Mouse (Mus musculus) cerebellum, adult 9-10 months (tissue): ENCODE results near the gene Eef1a1.
"Not testable (repeated sequence)": the region's sequence is repeated elsewhere in the genome, so short reads cannot be mapped to it uniquely, and the experiment has no call there.

Experiments used
- DNase-seq: peaks from one replicate; pipeline ENCODE4 v3.0.0; 2022

The Eef1a1 gene

DNA sequence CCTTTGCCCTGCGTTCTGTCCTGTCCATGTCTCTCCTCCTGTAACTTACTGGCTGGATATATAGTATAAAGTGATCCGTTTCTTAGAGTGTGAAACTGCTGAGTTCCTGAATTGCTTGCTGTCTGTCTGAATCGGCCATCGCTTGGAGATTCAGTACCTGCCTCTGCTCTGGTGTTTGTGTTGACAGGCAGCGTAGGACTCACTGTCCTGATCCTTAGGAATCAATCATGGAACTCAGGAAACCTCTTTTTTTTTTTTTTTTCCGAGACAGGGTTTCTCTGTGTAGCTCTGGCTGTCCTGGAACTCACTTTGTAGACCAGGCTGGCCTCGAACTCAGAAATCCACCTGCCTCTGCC, 17.7 kb upstream of the Eef1a1 start:
- DNase-seq = no peak

DNA sequence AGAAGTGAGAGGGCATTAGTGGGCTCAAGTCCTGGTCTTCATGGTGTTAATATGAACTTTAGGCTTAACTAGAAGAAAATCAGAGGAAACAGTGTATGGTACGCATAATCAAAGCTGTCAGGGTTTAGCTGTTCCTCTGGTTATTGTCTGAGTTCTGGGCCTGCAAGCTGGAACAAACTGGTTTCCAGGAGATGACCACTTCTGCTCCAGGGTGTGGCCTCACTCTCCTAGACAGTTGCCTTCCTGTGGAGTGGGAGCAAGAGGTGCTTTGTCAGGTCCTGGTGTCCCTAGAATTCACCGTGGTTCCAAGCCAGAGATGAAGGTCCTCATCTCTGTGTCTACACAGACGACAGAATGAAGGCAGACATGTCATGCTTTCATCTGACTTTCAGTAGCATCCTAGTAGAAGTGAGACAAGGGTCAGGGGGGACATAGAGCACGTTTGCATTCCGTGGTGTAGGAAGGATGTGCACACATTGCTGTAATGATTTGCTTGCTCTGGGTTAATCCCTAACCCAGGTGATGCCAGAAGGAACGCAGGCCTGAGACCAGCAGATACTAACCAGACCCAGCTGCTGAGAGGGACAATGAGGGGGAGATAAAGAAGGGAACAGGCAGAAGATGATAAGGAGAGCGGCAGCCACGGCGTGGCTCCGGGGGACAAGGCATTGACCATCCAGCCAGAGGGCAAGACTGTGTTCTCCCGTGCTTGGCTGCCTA, 17.2 kb upstream of the Eef1a1 start:
- no peak for DNase-seq

DNA sequence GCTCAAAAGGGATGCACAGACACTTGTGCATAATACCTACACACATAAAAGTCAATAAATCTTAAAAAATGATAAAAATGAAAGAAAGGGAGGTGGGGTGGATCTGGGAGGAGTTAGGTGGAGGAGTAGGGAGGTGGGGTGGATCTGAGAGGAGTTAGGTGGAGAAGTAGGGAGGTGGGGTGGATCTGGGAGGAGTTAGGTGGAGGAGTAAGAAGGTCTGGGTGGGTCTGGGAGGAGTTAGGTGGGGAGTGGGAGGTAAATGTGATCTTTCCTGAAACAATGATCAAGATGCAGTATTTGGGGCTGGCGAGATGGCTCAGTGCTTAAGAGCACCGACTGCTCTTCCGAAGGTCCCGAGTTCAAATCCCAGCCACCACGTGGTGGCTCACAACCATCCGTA, 16.3 kb upstream of the Eef1a1 start:
- DNase-seq = no peak

DNA sequence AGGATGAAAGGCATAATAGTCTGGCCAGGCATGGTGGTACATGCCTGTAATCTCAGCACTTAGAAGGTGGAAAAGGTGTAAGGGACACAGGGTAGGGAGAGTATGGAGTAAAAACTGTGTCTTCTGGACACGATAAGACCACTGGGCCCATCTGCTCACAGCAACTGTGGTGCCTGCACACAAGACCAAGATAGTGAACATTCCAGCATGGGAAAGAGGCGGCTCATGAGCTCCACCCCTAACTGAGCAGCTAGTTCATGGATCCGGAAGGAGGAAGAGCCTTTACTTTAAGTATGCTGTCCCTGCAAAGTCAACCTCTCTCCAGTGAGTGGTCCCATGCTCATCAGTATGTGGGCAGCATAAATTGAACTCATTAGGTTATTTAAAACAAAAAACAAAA, 15.7 kb upstream of the Eef1a1 start:
- no peak for DNase-seq

DNA sequence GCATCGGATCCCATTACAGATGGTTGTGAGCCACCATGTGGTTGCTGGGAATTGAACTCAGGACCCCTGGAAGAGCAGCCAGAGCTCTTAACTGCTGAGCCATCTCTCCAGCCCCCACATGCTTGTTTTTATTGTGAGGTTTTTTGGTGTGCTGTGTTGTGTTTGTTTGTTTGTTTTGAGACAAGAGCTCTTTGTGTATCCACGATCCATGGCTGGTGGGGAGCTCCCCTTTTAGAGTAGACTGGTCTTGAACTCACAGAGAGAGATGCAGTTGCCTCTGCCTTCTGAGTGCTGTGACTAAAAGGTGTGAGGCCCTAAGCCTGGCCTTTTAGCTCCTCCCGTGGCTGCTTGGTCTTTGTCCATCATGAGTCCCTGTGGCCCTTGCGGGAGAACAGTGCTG, 15.2 kb upstream of the Eef1a1 start:
- DNase-seq = no peak

DNA sequence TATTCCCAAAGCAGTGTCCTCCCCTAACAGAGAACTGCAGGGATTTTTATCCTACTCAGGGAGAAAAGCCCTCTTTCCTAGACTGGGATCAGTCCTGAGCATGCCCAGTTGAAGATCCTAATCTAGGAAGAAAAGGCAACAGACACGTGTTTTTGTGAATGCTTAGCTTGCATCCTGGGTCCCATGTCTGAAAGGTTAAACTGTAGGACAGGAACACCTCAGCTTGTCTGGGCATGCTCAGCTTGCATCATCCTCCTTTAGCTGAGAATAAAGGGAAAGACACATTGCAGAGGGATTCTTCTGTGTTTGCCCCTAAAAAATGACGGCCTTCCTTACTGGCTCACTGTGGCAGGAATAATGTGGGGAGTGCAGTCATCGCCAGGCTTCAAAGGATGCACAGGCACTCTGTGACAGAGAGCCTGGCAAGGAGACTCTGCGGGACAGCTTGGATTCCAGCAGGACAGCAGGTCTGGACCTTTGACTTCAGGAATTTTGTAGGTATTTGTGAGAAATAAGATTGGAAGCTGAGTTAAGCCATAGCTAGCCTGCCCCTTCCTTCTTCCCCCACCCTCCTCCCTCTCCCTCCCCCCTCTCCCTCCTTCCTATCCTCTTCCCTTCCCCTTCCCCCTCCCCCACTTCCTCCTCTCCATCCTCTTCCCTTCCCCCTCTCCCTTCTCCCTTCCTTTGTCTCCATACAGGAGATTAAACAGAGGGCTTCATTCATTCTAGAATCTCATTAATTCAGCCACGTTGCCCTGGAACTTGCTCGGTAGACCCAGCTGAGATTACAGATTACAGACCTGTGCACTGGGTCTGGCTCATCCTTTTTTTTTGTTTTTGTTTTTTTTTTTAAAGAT, 14.5 kb upstream of the Eef1a1 start:
- DNase-seq = peak; percentile 48

DNA sequence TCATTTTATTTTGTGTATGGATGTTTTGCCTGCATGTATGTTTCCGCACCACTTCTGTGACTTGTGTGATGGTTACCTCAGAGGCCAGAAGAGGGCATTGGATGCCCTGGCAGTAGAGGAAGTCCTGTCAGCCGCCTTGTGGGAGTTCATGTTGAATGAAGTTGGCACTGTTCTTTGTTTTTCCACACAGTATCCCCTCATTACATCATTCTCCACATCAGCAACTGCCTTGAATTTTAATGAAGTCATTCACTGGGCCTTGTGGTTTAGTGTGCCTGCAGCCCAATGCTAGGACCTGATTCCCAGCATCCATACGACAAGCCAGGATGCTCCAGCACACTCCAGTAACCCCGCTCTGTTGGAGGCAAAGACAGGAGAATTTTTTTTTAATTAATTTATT, 12.3 kb upstream of the Eef1a1 start:
- DNase-seq = no peak

DNA sequence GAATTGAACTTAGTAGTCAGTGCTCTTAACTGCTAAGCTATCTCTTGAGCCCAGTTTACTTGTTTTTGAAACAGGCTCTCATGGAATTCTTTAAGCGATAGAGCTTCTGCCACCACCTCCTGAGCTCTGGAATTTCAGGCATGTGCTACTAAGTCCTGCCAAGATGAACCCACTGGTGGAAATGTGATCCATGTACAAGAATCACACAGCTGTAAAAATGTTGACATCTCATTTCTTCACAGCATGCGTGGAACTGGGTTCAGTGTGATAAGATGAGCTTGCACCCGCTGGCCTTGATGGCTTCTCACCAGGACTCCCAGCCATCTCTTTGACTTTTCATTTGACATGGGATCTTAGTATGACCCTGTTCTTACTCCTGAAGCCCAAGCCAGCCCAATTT, 11.4 kb upstream of the Eef1a1 start:
- DNase-seq = no peak

DNA sequence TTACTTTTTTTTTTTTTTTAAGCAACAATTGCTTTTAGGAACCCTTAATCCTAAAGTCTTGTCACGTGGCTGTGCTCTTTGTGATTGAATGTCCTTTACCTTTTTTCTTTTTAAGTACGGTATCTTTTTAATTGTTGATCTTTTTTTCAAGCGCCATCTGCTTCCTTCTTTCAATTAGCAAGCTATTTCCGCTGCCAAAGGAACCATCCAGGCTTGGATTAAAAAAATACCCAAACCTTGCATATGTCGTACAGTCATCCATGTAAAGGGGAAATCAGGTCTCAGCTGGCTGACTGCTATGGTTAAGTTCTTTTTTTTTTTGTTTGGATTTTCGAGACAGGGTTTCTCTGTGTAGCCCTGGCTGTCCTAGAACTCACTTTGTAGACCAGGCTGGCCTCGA, 4.2 kb upstream of the Eef1a1 start:
- no peak for DNase-seq

DNA sequence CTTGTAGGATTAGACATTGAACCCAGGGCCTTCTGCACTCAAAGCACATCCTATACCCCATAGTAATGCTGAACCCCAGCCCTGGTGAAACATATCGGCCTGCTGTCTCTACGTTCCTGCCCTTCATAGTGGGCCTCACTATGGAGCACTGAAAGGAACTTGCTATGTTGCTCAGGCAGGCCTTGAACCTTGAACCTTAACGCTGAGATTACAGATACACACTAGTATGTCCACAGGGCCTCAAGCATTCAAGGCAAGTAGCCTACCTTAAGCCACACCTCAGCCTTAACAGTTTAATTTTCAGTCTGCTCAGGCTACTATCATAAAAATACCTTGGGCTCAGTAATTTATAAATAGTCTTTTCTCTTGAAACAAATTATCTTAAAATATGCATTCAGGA, 3.3 kb upstream of the Eef1a1 start:
- DNase-seq = no peak

DNA sequence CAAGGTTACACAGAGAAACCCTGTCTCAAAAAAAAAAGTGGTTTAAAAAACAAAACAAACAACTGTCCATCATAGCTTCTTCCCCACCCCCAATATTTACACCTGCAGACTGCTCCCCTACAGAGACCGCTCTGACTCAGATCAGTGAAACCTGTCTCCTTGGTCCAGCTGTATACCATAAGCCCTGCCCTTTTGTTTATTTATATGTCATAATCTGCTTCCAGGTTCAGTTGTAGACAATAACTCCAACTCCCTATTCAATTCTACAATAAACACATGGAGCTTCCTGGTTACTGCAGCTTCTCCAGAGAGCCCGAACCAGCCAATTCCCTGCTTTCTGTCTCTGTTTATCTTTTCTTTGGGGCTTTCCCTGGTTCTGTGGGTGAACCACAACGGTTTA, 2.2 kb upstream of the Eef1a1 start:
- DNase-seq = no peak

DNA sequence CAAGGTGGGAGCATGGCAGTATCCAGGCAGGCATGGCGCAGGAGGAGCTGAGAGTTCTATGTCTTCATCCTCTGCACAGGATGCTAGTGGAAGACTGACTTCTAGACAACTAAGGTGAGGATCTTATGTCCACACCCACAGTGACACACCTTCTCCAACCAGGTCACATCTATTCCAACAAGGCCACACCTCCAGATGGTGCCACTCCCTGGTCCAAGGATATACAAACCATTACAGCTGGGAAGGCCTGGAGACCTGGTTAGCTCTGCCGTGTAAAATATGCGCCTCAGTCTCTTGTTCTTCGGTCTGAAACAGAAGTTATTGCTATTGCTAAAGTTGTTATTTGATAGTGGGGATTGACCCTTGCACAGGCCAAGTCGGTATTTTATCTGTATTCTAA, 930 bp downstream of the Eef1a1 start:
- DNase-seq = not testable (repeated sequence)

DNA sequence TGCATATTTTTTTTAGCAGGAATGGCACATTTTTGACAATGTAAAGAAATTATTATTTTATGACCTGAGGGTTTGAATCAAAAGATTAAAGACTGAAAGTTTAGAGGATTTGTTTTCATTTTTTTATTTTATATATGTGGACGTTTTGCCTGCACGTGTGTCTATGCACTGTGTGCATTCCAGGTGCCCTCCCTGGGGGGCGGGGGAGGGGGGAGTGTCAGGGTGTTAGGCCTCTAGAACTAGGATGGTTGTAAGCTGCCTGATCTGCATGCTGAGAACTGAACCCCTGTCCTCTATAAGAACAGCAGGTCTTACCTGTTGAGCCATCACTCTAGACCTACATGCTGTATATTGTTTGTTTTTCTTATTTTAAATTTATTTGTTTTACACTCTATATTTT, 4.3 kb downstream of the Eef1a1 start:
- DNase-seq = no peak

DNA sequence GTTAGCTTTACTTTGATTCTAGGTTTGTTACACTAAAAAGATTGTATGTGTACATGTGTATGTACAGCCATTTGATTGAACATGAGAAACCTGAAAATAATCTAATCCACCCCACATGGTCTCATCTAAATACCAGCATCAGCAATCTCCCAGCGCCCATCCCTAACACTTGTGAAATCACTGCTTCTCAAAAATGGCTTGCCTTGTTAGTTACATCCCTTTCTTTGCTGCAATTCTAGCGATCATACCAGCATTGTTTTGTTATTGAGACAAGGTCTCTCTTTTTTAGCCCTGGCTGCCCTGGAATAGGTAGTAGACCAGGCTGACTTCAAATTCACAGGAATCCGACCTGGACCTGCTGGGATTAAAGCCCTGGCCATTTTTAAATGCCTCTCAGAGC, 6.6 kb downstream of the Eef1a1 start:
- DNase-seq = no peak

DNA sequence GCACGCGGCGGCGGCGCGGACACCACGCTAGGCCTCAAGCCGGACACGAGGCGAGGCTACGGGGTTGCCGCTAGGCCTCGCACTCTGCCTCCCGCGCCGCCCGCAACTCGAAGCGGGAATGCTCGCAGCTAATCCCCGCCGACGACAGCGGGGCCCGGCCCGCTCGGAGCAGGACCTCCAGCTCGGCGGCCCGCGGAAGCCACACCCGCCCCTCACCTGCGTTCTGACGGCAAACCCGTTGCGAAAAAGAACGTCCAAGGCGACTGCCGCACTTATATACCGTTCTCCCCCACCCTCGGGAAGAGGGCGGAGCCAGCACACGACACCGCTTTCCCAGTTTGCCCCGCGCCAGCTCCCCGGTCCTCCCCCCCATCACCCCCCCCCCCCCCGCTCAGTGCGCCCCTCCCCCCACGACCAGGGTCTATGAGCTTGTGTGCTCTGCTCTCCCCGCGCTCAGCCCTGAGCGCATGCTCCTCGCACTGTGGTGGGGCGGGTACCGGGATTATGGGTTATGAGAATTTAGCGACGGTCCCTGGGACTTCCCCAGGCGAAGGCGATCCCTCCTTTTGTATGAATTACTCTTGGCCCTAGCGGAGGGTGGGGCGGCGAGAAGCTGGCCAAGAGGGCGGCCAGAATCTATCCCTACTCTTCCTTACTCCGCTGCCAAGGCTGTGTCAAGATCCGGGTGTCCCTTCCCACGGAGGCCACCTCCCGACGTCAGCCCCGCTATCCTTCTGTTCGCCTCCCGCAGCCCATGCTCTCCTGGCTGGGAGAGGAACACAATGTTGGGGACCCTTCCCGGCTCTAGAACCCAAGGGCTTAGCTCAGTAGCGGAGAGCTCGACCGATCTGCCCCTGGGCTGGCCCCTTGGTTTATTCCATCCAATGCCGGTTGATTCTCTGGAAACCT, 7.3 kb downstream of the Eef1a1 start:
- peak; percentile 97 for DNase-seq

DNA sequence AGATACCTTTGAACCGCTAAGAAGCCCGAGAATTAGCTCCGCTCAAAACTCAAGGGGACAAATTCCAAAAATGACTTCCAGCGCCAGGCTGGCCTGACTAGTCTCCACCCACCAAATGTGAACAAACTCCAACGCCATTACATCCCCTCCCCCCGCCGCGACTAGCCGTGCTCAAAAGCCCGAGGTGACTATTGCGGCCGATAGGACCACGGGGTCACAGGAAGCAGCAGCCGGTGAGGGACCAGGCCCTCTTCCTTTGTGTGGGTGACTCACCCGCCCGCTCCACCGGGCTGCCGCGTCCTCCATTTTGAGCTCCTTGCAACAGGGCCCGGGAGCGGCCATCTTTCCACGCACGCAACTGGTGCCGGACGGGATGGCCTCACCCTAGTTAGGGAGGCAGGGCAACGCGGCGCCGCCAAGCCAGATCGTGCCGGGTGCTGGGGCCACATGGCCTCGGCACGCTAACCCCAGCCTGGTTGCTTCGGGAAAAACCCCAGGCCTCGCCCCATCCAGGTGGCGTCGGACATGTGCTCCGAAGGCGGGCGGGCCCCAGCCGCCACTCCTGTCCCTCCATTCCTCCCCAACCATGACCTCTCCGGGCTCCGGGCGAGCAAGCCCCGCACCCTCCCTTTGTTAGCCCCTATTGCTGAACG, 8.1 kb downstream of the Eef1a1 start:
- peak; percentile 77 for DNase-seq

DNA sequence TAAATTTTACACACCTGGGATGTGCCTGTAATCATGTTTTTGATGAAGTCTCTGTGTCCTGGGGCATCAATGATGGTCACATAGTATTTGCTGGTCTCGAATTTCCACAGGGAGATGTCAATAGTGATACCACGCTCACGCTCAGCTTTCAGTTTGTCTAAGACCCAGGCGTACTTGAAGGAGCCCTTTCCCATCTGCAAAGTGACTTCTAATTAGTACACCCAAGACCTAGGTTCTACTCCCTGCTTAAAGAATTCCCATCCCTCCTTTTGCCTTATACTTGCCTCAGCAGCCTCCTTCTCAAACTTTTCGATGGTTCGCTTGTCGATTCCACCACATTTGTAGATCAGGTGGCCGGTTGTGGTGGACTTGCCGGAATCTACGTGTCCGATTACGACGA, 8.7 kb downstream of the Eef1a1 start:
- DNase-seq = not testable (repeated sequence)

DNA sequence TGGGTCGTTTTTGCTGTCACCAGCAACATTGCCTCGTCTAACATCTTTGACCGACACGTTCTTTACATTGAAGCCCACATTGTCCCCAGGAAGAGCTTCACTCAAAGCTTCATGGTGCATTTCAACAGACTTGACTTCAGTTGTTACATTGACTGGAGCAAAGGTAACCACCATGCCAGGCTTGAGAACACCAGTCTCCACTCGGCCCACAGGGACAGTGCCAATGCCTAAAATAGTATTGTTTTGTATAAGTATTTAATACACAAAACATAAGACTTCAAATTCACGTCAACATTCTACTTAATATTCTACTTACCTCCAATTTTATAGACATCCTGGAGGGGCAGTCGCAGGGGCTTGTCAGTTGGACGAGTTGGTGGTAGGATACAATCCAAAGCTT, 9.6 kb downstream of the Eef1a1 start:
- DNase-seq = not testable (repeated sequence)

DNA sequence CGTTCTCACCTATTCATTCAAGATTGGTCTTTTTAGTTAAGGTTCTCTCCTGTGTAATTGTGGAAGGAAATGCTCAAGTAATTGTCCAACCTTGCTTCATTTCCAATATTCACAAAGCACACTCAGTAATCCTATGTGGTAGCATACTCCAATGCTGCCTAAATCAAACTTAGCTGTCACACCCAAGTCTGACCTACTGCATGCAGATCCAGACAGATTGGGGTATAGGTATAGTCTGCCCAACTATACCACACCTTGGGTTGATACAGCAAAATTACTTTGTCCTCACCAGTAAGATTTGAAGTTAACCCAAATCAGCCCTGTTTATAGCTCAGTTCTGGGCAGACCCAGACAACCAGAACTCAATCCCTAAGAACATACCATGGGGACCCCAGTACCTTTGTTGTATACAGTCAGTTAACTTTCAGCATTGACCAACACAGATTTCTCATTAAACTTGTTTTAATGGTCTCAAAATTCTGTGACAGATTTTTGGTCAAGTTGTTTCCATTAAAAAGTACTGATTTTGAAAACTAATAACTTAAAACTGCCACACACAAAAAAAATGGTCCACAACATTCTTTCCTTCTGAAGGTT, 10.8 kb downstream of the Eef1a1 start:
- DNase-seq = not testable (repeated sequence)

DNA sequence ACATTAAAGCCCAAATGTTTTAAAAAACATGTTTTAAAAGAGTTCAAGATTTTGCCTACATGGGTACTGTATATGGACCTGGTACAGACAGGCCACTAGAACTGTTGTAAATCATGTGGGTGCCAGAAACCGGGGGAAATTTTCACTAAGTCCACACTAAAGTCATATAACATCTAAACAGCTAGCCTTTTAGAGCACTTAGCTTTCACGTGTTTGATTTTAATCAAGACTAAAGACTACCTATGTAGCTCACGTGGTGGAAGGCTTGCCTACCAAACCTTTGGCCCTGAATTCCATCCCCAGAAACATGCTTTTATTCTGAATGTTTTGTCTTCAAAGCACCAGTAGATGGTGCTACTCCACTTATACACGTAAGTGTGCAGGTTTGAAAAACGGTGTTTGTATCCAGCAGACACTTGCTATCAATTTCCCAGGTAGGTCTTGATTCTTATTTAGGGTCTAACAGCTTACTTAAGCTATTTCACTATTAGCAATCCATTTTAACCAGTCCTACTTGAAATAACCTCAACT, 11.9 kb downstream of the Eef1a1 start:
- peak; percentile 64 for DNase-seq

DNA sequence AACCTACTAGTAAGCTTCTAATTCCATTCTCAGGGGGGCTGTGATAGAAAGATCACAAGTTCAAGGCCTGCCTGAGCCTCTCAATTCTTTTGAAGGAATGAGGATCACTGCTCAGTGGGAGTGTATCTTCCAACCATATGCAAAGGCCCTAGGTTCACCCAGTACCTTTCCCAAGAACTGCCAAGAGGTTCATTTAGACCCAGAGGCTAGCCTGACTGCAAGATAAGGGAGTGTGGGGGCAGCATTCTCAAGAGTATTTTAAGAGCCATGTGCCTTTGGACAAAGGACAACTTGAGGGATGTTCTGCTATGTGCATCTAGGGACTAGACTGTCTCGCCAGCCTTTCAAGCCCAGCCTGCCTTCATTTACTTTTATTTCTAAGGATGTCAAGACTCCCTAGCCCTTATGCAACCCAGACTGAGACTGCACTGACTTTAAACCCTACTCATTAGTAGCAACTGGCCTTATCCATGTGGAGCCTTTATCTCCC, 12.4 kb downstream of the Eef1a1 start:
- DNase-seq = no peak

DNA sequence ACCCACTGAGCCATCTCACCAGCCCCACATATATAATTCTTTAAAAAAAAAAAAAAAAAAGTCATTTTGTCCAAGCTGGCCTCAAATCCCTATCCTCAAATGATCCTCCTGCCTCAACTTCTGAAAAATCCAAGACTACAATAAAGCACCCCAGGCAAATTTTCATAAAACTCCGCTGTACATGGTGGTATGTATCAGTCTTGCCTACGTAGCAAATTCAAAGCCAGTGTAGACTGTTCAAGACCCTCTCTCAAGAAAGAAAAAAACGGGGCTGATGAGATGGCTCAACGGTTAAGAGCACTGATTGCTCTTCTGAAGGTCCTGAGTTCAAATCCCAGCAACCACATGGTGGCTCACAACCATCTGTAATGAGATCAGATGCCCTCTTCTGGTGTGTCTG, 13.1 kb downstream of the Eef1a1 start:
- no peak for DNase-seq
